Mouse (Mus musculus) cortical plate, adult 2 months (tissue): ENCODE data around the gene Hexim2. TPM values are rescaled to one million over a fixed set of nuclear protein-coding genes. Genes with fewer than 3 reads are reported as not detected.

Source experiments
- H3K27ac ChIP-seq: fragments of 200-500 bp; 2 replicates; pipeline ENCODE4 v1.5.1; 2012; ENCODE audit warnings: low read length, control low read depth, inconsistent platforms; ENCODE audit not compliant: insufficient read depth
- H3K4me1 ChIP-seq: fragments of 200-500 bp; 2 replicates; pipeline ENCODE4 v1.6.1; 2011; ENCODE audit warnings: low read length; ENCODE audit not compliant: control insufficient read depth, insufficient read depth
- H3K4me3 ChIP-seq: fragments of 200-500 bp; 2 replicates; pipeline ENCODE4 v1.5.1; 2011; ENCODE audit warnings: mild to moderate bottlenecking, low read length, control low read depth; ENCODE audit not compliant: insufficient read depth
- CTCF ChIP-seq: fragments of 200-500 bp; IDR thresholded peaks from 2 replicates; pipeline ENCODE4 v1.5.1; 2011; ENCODE audit warnings: mild to moderate bottlenecking, control low read depth, low read length; ENCODE audit not compliant: insufficient read depth; ENCODE audit errors: extremely low read depth
- POLR2A ChIP-seq: fragments of 200-500 bp; IDR thresholded peaks from 2 replicates; pipeline ENCODE4 v1.6.1; 2011; ENCODE audit warnings: mild to moderate bottlenecking, low read length, control low read depth; ENCODE audit not compliant: insufficient read depth; ENCODE audit errors: extremely low read depth
- polyA plus RNA-seq: library from polyadenylated mRNA; depleted of rRNA; stranded (reverse); fragments of >200 nt; gene quantifications from 2 replicates; pipeline ENCODE4 v1.2.3, GENCODE M21; 2012

Gene Hexim2
- polyA plus RNA-seq, 1 experiment, result 10.7 TPM

DNA sequence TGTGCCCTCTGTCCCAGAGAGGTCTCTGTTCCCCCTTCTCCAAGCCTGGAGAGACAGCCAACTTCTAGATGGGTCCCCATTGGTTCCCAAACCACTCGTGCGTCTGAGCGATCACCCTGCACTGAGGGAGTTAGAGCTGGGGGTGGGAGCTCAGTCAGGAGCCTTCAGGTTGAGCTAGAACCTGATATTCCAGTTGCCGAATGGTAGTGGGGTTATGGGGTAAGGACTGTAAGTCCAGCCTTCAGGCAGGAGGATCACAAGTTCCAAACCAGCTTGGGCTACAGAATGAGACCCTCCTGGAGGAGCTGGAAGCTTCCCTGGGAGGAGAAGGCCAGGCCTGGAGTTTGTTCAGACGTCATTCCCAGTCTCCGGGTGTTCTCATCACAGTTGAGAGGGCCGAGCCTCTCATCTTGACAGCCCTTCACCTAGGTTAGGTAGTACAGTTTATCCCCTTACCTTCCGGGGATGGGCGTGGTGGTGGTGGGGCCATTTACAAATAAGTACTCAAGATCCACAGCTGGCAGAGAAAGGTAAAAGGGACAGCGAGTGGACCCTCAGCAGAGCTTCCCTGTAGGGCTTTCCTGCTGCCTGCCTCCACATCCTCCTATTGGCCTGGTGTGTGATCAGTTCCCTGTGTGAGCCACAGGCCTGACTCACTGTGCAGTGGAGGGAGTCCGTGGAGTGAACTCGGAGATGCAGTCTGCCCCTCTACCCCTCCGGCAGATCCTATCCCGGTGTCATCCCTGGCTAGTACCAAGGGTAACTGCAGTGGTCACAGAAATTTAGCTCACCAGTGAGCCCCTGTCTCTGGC, 7.9 kb downstream of the Hexim2 start:
- TF ChIP-seq CTCF (no peak), POLR2A (no peak)
- H3K4me1 ChIP-seq, result peaks cover 14% of the 10 kb centered on the region
- H3K4me3 ChIP-seq, result no peak overlapping the region
- H3K27ac ChIP-seq, result peak overlapping the region; percentile 75; the same call in 1 of the 2 replicates

DNA sequence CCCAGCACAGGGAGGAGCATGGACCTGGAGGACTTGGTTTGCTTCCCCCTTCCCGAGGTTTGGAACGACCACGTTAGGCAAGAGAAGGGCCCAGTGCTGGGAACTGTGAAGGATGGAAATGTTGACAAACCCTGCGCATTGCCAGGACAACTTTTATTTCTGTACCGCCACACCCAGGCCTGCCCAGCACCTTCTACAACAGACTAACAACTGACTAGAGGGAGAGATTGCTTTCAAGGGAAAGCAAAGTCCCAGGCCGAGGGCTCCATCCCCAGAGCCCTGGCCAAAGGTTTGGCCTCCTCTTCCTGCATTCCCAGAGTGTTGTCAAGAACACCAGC, 8.5 kb downstream of the Hexim2 start:
- no peak for TF ChIP-seq POLR2A
- TF ChIP-seq CTCF, result no peak
- H3K4me1 ChIP-seq, result peaks cover 12% of the 10 kb centered on the region
- H3K27ac ChIP-seq, result peak overlapping the region; percentile 75
- H3K4me3 ChIP-seq, result no peak overlapping the region

DNA sequence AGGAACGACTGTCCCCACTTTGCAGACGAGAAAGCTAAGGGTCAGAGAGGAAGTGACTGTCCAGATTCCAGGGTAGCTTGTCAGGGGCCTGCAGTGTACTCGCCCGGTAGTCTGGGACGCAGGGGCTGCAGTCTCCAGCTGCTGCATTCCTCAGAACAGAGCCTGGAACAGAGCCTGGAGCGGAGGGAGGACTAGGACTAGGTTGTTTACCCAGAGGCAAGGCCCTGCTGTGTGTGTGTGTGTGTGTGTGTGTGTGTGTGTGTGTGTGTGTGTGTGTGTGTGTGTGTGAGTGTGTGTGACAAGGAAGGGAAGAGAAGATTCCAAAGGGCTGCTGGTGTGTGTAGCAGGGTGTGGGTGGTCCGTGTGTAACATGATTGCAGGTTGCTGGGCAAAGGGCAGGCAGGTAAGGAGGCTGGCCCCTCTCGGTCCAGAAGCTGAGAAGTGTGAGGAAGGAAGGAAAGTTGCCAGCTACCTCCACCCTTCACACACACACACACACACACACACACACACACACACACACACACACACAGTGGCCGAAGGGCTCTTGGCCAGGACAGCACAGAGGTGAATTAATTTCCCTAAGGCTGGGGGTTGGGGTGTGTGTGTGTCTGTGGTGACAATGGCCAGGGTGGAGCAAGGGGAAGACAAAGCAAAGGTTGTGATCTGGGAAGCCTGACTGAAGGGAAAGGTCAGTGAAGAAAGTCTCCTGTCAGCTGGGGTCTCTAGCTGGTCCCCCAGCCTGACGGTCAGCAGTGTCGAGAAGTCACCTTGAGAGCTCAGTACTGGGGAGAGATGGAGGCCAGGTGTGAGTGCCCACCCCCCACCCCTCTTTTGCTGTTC, 9.1 kb downstream of the Hexim2 start:
- H3K4me1 ChIP-seq, result peaks cover 12% of the 10 kb centered on the region
- TF ChIP-seq POLR2A (no peak), CTCF (no peak)

DNA sequence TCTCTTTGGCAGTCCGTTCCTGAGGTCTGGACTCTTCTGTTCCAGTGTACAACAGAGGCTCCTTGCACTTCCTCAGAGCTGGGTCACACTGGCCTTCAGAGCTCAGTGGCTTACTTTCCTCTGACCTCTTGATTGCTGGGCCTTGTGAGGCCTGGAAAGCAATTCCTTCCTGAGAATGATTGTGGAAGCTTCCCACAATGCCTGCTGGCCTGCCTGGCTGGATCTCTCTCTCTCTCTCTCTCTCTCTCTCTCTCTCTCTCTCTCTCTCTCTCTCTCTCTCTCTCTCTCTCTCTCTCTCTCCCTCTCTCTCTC, 9.7 kb downstream of the Hexim2 start:
- no peak overlapping the region for H3K4me3 ChIP-seq

More for the DNA sequence above, 9.1 kb downstream of the Hexim2 start:
- no peak overlapping the region for H3K4me3 ChIP-seq
- H3K27ac ChIP-seq, result peak overlapping the region; percentile 75

DNA sequence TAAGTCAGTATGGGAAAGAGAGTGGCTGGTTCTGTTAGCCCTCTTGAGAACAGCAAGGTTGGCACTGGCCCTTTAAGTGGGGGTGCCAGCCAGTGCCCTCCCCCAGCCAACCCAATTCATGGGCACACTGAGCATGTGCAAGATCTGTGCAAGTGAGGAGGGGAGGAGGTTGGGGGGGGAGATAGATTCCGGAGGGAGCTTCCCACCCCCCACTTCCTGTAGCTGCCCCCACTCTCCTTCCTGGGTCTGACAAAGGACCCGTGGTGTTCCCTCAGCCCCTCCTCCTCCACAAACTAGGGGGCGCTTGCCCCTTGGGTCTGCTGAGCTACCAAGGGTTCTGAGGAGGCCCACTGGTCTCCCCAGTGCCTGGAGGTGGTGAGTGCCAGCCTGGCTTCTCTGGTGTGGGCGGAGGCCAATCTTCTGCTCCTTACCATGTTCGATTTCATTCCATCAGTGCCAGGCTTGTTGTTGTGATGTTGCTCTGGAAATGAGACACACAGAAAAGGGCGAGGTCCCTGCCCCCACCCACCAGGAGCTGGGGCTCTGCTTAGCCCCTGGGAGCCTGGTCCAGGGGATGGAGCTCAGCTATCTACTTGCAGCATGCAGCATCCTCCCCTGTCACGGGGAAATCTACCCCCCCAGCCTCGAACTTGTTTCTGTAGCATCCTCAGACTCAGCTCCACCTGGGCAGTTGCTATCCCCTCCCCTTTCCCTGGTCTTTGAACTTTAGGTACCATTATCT, 10.4 kb downstream of the Hexim2 start:
- Histone ChIP-seq H3K4me3 (peak overlapping the region; percentile 41), H3K4me1 (peaks cover 12% of the 10 kb centered on the region), H3K27ac (peak overlapping the region; percentile 85)
- TF ChIP-seq POLR2A, result peak; percentile 52; the same call in 1 of the 2 replicates
- TF ChIP-seq CTCF, result no peak

More for the DNA sequence above, 9.7 kb downstream of the Hexim2 start:
- no peak for TF ChIP-seq CTCF
- no peak for TF ChIP-seq POLR2A
- H3K4me1 ChIP-seq, result peaks cover 12% of the 10 kb centered on the region
- H3K27ac ChIP-seq, result peak overlapping the region; percentile 30

DNA sequence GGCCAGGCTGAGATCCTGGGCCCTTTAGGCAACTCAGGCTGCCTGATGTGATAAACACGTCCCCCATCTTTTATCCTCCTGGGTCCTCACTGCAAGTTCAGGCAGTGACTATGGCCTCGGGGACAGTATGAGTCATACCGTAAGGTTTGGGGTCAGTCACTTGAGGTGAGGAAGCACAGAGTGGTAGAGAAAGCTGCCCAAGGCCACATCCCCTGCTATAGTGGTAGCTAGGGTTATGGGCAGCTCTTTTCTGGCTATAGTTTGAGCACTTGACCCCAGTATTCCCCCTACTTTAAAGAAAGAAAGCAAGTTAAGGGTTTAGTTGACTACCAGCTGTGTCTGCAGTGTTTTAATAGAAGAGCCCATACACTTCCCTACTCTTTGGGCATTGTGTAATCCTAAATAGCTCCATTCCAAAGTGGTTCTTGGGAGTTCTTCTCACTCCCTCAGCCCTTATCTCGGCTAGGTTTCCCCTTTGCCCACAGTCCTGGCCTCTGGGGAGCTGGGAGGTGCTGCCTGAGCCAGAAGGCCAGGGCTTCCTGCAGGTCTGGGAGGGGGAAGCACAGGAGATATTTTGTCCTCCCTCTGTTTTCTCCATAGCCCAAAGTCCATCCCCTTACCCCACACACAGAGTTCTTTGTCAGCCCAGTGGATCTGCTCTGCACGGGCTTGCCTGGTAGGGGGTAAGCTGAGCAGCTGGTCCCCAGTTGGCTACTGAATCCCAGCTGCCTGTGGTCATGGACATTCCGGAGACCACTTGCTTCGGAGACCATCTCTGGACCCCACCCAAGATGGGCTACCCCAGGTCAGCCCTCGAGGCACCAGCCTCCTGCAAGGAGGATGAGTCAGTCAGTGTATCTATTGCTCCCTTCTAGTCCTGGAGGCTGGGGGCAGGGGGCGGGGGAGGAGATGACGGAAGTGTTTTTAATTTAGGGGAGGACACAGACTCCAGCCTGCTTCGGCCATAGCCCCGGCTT, 12.4 kb downstream of the Hexim2 start:
- TF ChIP-seq CTCF, result no peak
- TF ChIP-seq POLR2A, result no peak
- H3K4me1 ChIP-seq, result peaks cover 12% of the 10 kb centered on the region
- no peak overlapping the region for H3K4me3 ChIP-seq
- H3K27ac ChIP-seq, result no peak overlapping the region

DNA sequence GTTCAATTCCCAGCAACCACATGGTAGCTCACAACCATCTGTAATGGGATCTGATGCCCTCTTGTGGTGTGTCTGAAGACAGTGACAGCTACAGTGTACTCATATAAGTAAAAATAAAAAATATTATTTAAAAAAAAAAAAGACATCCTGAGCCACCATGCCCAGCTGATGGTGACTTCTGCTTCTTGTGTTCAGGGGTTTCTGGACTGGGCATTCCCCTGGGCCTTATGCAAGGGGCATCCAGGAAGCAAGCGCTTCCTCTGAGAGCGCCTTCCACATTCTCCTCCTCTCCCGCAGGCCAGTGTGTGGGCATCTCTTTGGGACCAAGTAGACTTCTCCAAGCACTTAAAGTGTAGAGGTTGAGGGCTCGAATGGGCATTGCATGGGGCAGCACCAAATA, 14.2 kb downstream of the Hexim2 start:
- Histone ChIP-seq H3K27ac (no peak overlapping the region), H3K4me1 (peaks cover 8% of the 10 kb centered on the region)
- no peak for TF ChIP-seq CTCF
- no peak for TF ChIP-seq POLR2A

DNA sequence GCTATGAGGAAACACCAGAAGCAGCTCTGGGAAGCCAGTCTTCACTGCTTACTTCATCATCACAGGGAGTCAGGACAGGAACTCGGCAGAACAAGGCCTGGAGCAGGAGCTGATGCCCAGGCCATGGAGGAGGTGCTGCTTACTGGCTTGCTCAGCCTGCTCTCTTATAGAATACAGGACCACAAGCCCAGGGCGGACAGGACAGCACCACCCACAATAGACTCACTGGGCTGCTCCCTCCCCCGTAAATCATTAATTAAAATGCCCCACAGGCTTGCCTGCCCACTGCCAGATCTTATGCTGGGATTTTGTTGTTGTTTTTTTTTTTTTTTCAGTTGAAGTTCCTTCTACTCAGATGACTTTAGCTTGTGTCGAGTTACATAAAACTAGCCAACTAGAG, 15.5 kb downstream of the Hexim2 start:
- TF ChIP-seq CTCF (no peak), POLR2A (no peak)
- no peak overlapping the region for H3K27ac ChIP-seq

More for the DNA sequence above, 14.2 kb downstream of the Hexim2 start:
- no peak overlapping the region for H3K4me3 ChIP-seq

DNA sequence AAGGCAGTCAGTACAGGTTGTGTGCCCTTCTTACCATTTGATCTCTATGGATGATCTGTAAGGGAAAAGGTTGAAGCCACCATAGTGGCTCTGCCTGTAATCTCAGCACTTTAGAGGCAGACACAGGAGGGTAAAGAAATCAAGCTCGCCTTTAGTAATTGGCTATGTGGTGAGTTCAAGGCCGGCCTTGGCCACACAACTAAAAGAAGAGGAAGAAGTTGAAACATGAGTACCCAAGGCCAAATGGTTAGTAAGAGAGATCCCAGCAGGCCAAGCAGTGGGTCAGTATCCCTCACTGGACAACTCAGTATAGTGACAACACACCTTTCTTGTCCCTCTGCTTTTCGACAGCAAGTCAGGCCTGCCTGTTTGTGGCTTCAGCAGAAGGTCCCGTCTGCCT, 17.5 kb downstream of the Hexim2 start:
- H3K27ac ChIP-seq, result no peak overlapping the region

More for the DNA sequence above, 15.5 kb downstream of the Hexim2 start:
- Histone ChIP-seq H3K4me1 (peaks cover 4% of the 10 kb centered on the region; the same call in 1 of the 2 replicates), H3K4me3 (no peak overlapping the region)

More for the DNA sequence above, 17.5 kb downstream of the Hexim2 start:
- no peaks in the 10 kb centered on the region for H3K4me1 ChIP-seq
- TF ChIP-seq POLR2A (no peak), CTCF (no peak)
- H3K4me3 ChIP-seq, result no peak overlapping the region
